Mouse (Mus musculus) CH12.LX (cell line): ENCODE data around the gene Acss1. TPM values are rescaled to one million over a fixed set of nuclear protein-coding genes. Genes with fewer than 3 reads are reported as not detected.

Experiments
- DNase-seq: peaks from one replicate; pipeline ENCODE4 v3.0.0-alpha.2; 2013; ENCODE audit errors: extremely low read depth
- H3K27ac ChIP-seq: 2 replicates; pipeline ENCODE4 v1.5.1; 2012; ENCODE audit warnings: low read depth, mild to moderate bottlenecking, control low read depth, moderate library complexity; ENCODE audit not compliant: insufficient read depth
- H3K27me3 ChIP-seq: replicated peaks from 2 replicates; pipeline ENCODE3; 2012; ENCODE audit warnings: inconsistent platforms
- H3K36me3 ChIP-seq, 2 experiments: replicated peaks in 1 of 2; 2 replicates each; pipeline versions ENCODE3 to v1.6.1; 2012; ENCODE audit warnings: inconsistent platforms in 1 of 2, low read length in 1 of 2, mild to moderate bottlenecking in 1 of 2, mixed read lengths in 1 of 2, moderate library complexity in 1 of 2; ENCODE audit not compliant: control insufficient read depth in 1 of 2, insufficient read depth in 1 of 2
- H3K4me1 ChIP-seq, 2 experiments: 2 replicates each; pipeline ENCODE4 v1.6.1; 2012; ENCODE audit warnings: inconsistent platforms in 1 of 2, moderate library complexity in 1 of 2; ENCODE audit not compliant: insufficient read depth in 2 of 2, control insufficient read depth in 1 of 2
- H3K4me2 ChIP-seq: 2 replicates; pipeline ENCODE4 v1.6.1; 2012; ENCODE audit warnings: low read depth, mild to moderate bottlenecking, control low read depth; ENCODE audit not compliant: poor library complexity, insufficient read depth, severe bottlenecking
- H3K4me3 ChIP-seq, 3 experiments: fragments of 150-350 bp in 1 of 3; sonication (generic) in 1 of 3; replicated peaks in 1 of 3; 2 replicates each; pipeline versions ENCODE3 to v1.5.1; 2011 to 2012; ENCODE audit warnings: low read depth in 2 of 3, low read length in 2 of 3, mild to moderate bottlenecking in 2 of 3, moderate library complexity in 2 of 3, control low read depth in 1 of 3, improper control_type of control experiment in 1 of 3, inconsistent platforms in 1 of 3, mixed read lengths in 1 of 3; ENCODE audit not compliant: poor library complexity in 1 of 3
- H3K79me2 ChIP-seq: replicated peaks from 2 replicates; pipeline ENCODE4 v1.6.1; 2012; ENCODE audit warnings: mild to moderate bottlenecking, moderate library complexity; ENCODE audit not compliant: control insufficient read depth, poor library complexity, insufficient read depth, severe bottlenecking; ENCODE audit errors: extremely low read depth
- H3K9ac ChIP-seq: 2 replicates; pipeline ENCODE4 v1.6.1; 2012; ENCODE audit warnings: low read depth, mild to moderate bottlenecking, control low read depth, moderate library complexity; ENCODE audit not compliant: insufficient read depth
- H3K9me3 ChIP-seq: replicated peaks from 2 replicates; pipeline ENCODE3; 2012; ENCODE audit warnings: low read length, inconsistent platforms, mixed read lengths
- BHLHE40 ChIP-seq: IDR thresholded peaks from 2 replicates; pipeline ENCODE4 v1.6.1; 2011; ENCODE audit warnings: mild to moderate bottlenecking, low read depth, low read length, improper control_type of control experiment
- CHD1 ChIP-seq: IDR thresholded peaks from 2 replicates; pipeline ENCODE4 v1.6.1; 2012; ENCODE audit warnings: low read depth, low read length, improper control_type of control experiment, inconsistent platforms
- CHD2 ChIP-seq: IDR thresholded peaks from 2 replicates; pipeline ENCODE4 v1.6.1; 2011; ENCODE audit warnings: low read length, improper control_type of control experiment
- CTCF ChIP-seq, 2 experiments: IDR thresholded peaks in 1 of 2; conservative IDR thresholded peaks in 1 of 2; 2 replicates each; pipeline ENCODE4 v1.5.1; 2011 to 2012; ENCODE audit warnings: low read depth in 2 of 2, low read length in 2 of 2, improper control_type of control experiment in 1 of 2, inconsistent platforms in 1 of 2, mild to moderate bottlenecking in 1 of 2, moderate library complexity in 1 of 2
- ELF1 ChIP-seq: IDR thresholded peaks from 2 replicates; pipeline ENCODE4 v1.6.1; 2014; ENCODE audit warnings: low read depth, mild to moderate bottlenecking, inconsistent platforms, low read length, improper control_type of control experiment
- EP300 ChIP-seq: IDR thresholded peaks from 2 replicates; pipeline ENCODE4 v1.6.1; 2011; ENCODE audit warnings: low read length, improper control_type of control experiment
- ETS1 ChIP-seq: conservative IDR thresholded peaks from 2 replicates; pipeline ENCODE4 v1.6.1; 2012; ENCODE audit warnings: low read depth, mild to moderate bottlenecking, inconsistent platforms, low read length, improper control_type of control experiment, moderate library complexity
- GABPA ChIP-seq: IDR thresholded peaks from 2 replicates; pipeline ENCODE4 v1.6.1; 2012; ENCODE audit warnings: low read depth, low read length, improper control_type of control experiment, inconsistent platforms; ENCODE audit not compliant: insufficient replicate concordance
- IRF4 ChIP-seq: IDR thresholded peaks from 2 replicates; pipeline ENCODE4 v1.6.1; 2014; ENCODE audit warnings: low read depth, mild to moderate bottlenecking, inconsistent platforms, low read length, improper control_type of control experiment
- JUN ChIP-seq: IDR thresholded peaks from 2 replicates; pipeline ENCODE4 v1.6.1; 2011; ENCODE audit warnings: low read depth, mild to moderate bottlenecking, low read length, improper control_type of control experiment, moderate library complexity; ENCODE audit not compliant: insufficient read depth
- JUND ChIP-seq: conservative IDR thresholded peaks from 2 replicates; pipeline ENCODE4 v1.6.1; 2011; ENCODE audit warnings: low read depth, low read length, improper control_type of control experiment
- MAFK ChIP-seq: IDR thresholded peaks from 2 replicates; pipeline ENCODE4 v1.6.1; 2011; ENCODE audit warnings: low read length, improper control_type of control experiment; ENCODE audit not compliant: insufficient replicate concordance
- MAX ChIP-seq: IDR thresholded peaks from 2 replicates; pipeline ENCODE4 v1.6.1; 2011; ENCODE audit warnings: low read length, improper control_type of control experiment
- MAZ ChIP-seq: IDR thresholded peaks from 2 replicates; pipeline ENCODE4 v1.6.1; 2012; ENCODE audit warnings: low read depth, mild to moderate bottlenecking, inconsistent platforms, low read length, improper control_type of control experiment, moderate library complexity
- MEF2A ChIP-seq: IDR thresholded peaks from 2 replicates; pipeline ENCODE4 v1.6.1; 2014; ENCODE audit warnings: low read depth, mild to moderate bottlenecking, inconsistent platforms, low read length, improper control_type of control experiment, borderline replicate concordance
- MXI1 ChIP-seq: IDR thresholded peaks from 2 replicates; pipeline ENCODE4 v1.6.1; 2011; ENCODE audit warnings: mild to moderate bottlenecking, low read depth, low read length, improper control_type of control experiment
- NELFE ChIP-seq: IDR thresholded peaks from 2 replicates; pipeline ENCODE4 v1.6.1; 2011; ENCODE audit warnings: low read depth, low read length, improper control_type of control experiment
- PAX5 ChIP-seq: IDR thresholded peaks from 2 replicates; pipeline ENCODE4 v1.6.1; 2012; ENCODE audit warnings: low read length, inconsistent platforms, mixed read lengths
- POLR2A ChIP-seq: IDR thresholded peaks from 2 replicates; pipeline ENCODE4 v1.6.1; 2011; ENCODE audit warnings: low read depth, mild to moderate bottlenecking, improper control_type of control experiment, low read length
- RAD21 ChIP-seq: IDR thresholded peaks from 2 replicates; pipeline ENCODE4 v1.6.1; 2011; ENCODE audit warnings: low read depth, mild to moderate bottlenecking, low read length, improper control_type of control experiment, moderate library complexity
- RCOR1 ChIP-seq: conservative IDR thresholded peaks from 2 replicates; pipeline ENCODE4 v1.6.1; 2012; ENCODE audit warnings: low read depth, mild to moderate bottlenecking, inconsistent platforms, low read length, improper control_type of control experiment
- SIN3A ChIP-seq: IDR thresholded peaks from 2 replicates; pipeline ENCODE4 v1.6.1; 2012; ENCODE audit warnings: low read length, improper control_type of control experiment, inconsistent platforms
- SMC3 ChIP-seq: IDR thresholded peaks from 2 replicates; pipeline ENCODE4 v1.6.1; 2011; ENCODE audit warnings: low read depth, low read length, improper control_type of control experiment
- TBP ChIP-seq: conservative IDR thresholded peaks from 2 replicates; pipeline ENCODE4 v1.6.1; 2011; ENCODE audit warnings: low read depth, low read length, improper control_type of control experiment
- USF1 ChIP-seq: IDR thresholded peaks from 2 replicates; pipeline ENCODE4 v1.6.1; 2014; ENCODE audit warnings: low read depth, mild to moderate bottlenecking, inconsistent platforms, low read length, improper control_type of control experiment
- ZKSCAN1 ChIP-seq: IDR thresholded peaks from 2 replicates; pipeline ENCODE4 v1.6.1; 2012; ENCODE audit warnings: low read depth, inconsistent platforms, low read length, improper control_type of control experiment, borderline replicate concordance
- ZMIZ1 ChIP-seq: IDR thresholded peaks from 2 replicates; pipeline ENCODE4 v1.6.1; 2012; ENCODE audit warnings: low read depth, mild to moderate bottlenecking, inconsistent platforms, low read length, improper control_type of control experiment
- ZNF384 ChIP-seq: IDR thresholded peaks from 2 replicates; pipeline ENCODE4 v1.6.1; 2012; ENCODE audit warnings: low read depth, low read length, improper control_type of control experiment, inconsistent platforms
- dilution Hi-C: fragments of 300-500 bp; cut with MboI; formaldehyde crosslinking; loops from 2 replicates; pipeline ENCODE4 v1.14.3; 2020; ENCODE audit warnings: low sequenced_read_pairs; ENCODE audit not compliant: extremely low pct_unique_long_range_greater_than_20kb, extremely low pct_ligation_motif_present
- in situ Hi-C: fragments of 300-500 bp; cut with MboI; formaldehyde crosslinking; loops from 3 replicates; pipeline ENCODE4 v1.14.3; 2019; ENCODE audit warnings: low sequenced_read_pairs, low pct_ligation_motif_present, low pct_unique_long_range_greater_than_20kb, mixed read lengths
- polyA plus RNA-seq: library from polyadenylated mRNA; unstranded; fragments of >175 nt; gene quantifications from 2 replicates; pipeline ENCODE4 v1.2.1, GENCODE M21; 2012; ENCODE audit warnings: low read depth; ENCODE audit not compliant: insufficient read length
- total RNA-seq, 2 experiments: library from RNA; depleted of rRNA; stranded (reverse); fragments of 300-350 nt in 1 of 2; fragments of >200 nt in 1 of 2; gene quantifications; 2 replicates each; pipeline ENCODE4 v1.2.3; 2012 to 2014

The Acss1 gene
- total and polyA plus RNA-seq, 3 experiments, result 0.39 to 1.7 (median 0.76) TPM

GRCm38 (mm10) chr2:150685389-150685788, 17.1 kb upstream of the Acss1 start:
- no peak for DNase-seq
- dilution Hi-C loops, result no loop called here
- H3K4me2 ChIP-seq, result no peak overlapping the region
- TF ChIP-seq JUN, result no peak
- no peak for TF ChIP-seq MAX
- no peak for TF ChIP-seq SMC3
- no peak for TF ChIP-seq JUND
- TF ChIP-seq USF1, result no peak
- TF ChIP-seq ZKSCAN1, result no peak
- TF ChIP-seq NELFE, result no peak
- no peak for TF ChIP-seq EP300
- TF ChIP-seq POLR2A, result no peak
- no peak for TF ChIP-seq MXI1
- TF ChIP-seq MAZ, result no peak
- no peak for TF ChIP-seq BHLHE40
- TF ChIP-seq GABPA, result no peak
- no peak for TF ChIP-seq TBP
- TF ChIP-seq RAD21, result no peak
- no peak for TF ChIP-seq CTCF (conservative IDR thresholded peaks at IDR 0.05 in 1 of 2, IDR thresholded peaks at IDR 0.05 in 1 of 2; ENCODE audit: low read depth in 2 of 2, low read length in 2 of 2)
- no peak for TF ChIP-seq ZMIZ1
- H3K79me2 ChIP-seq, result no peaks in the 10 kb centered on the region
- in situ Hi-C loops, result no loop called here
- H3K4me3 ChIP-seq, result no peak overlapping the region
- H3K9ac ChIP-seq, result no peak overlapping the region
- H3K27ac ChIP-seq, result no peak overlapping the region
- H3K9me3 ChIP-seq, result no peaks in the 10 kb centered on the region
- H3K4me1 ChIP-seq, result no peaks in the 10 kb centered on the region
- H3K27me3 ChIP-seq, result peaks cover 48% of the 10 kb centered on the region
- H3K36me3 ChIP-seq, result no peaks in the 10 kb centered on the region

- no peaks in the 10 kb centered on the region for H3K9me3 ChIP-seq
- TF ChIP-seq MEF2A (no peak), EP300 (no peak), RCOR1 (no peak), ETS1 (no peak), JUN (no peak), SMC3 (no peak), ELF1 (no peak), IRF4 (no peak), MAFK (no peak), CHD1 (no peak), ZNF384 (no peak), RAD21 (no peak), PAX5 (no peak), MXI1 (no peak), SIN3A (no peak), CHD2 (no peak)
- H3K4me1 ChIP-seq, result no peaks in the 10 kb centered on the region
- H3K9ac ChIP-seq, result no peak overlapping the region
- DNase-seq, result no peak
- no peak overlapping the region for H3K27ac ChIP-seq
- H3K79me2 ChIP-seq, result no peaks in the 10 kb centered on the region
- H3K27me3 ChIP-seq, result peaks cover 39% of the 10 kb centered on the region
- no peak overlapping the region for H3K4me2 ChIP-seq
- H3K36me3 ChIP-seq, result no peaks in the 10 kb centered on the region
- in situ Hi-C loops, result no loop called here
- dilution Hi-C loops, result no loop called here
- no peak overlapping the region for H3K4me3 ChIP-seq
Measured at GRCm38 (mm10) chr2:150684451-150684850, 16.2 kb upstream of the Acss1 start.
